Mouse (Mus musculus) E14TG2a.4 (cell line): Measurements from ENCODE around the gene Hist1h4f.
A peak's percentile ranks its signal among the peaks of the same experiment; 100 is the strongest.
"Not testable (repeated sequence)": the region's sequence is repeated elsewhere in the genome, so short reads cannot be mapped to it uniquely, and the experiment has no call there.

Experiments
- H3K27me3 ChIP-seq: 2 replicates; pipeline ENCODE4 v1.6.1; 2014; ENCODE audit warnings: low read length, control low read depth; ENCODE audit not compliant: insufficient read depth
- H3K36me3 ChIP-seq: 2 replicates; pipeline ENCODE4 v1.6.1; 2014; ENCODE audit warnings: low read length, control low read depth; ENCODE audit not compliant: insufficient read depth
- H3K4me1 ChIP-seq: replicated peaks from 2 replicates; pipeline ENCODE4 v1.6.1; 2014; ENCODE audit warnings: low read depth, low read length, control low read depth
- H3K4me3 ChIP-seq: replicated peaks from 2 replicates; pipeline ENCODE4 v1.5.1; 2014; ENCODE audit warnings: mild to moderate bottlenecking, low read length
- H3K9me3 ChIP-seq: 2 replicates; pipeline ENCODE4 v1.6.1; 2014; ENCODE audit warnings: low read length, control low read depth
- CTCF ChIP-seq: conservative IDR thresholded peaks from 2 replicates; pipeline ENCODE4 v1.5.1; 2014; ENCODE audit warnings: low read length
- NANOG ChIP-seq: IDR thresholded peaks from 2 replicates; pipeline ENCODE4 v1.6.1; 2014; ENCODE audit warnings: borderline replicate concordance, low read length, mixed read lengths
- POU5F1 ChIP-seq: IDR thresholded peaks from 2 replicates; pipeline ENCODE4 v1.6.1; 2014; ENCODE audit warnings: low read length, borderline replicate concordance

The Hist1h4f gene

DNA sequence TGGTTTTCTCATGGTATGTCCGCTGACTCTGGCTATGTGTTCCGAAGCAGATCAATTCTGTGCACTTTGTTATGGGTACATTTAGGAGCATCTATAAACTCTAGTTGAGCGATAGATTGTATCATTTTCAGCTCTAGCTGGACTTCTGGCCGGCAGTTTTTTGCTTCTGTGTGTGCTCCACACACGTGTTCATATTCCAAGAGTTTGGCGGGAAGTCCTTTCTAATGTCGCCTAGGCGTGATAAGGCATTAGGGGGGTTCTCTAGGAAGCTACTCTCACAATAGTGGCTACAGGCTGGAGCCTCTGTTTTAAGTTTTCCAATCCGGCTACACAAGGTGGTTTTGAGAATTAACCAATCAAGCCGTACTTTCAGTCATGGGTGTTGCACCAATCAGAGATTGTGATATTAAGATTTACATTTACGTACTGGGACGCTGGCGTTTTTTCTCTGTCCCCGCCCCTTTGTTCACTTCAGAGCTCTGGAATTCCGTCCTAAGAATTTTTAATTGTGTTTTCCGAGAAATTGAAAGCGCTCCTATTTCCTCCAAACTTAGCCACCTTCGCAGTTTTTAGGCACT, 4.5 kb upstream of the Hist1h4f start:
- peak overlapping the region; percentile 78 for H3K4me3 ChIP-seq
- no peaks in the 10 kb centered on the region for H3K36me3 ChIP-seq
- H3K4me1 ChIP-seq: peaks cover 28% of the 10 kb centered on the region
- no peaks in the 10 kb centered on the region for H3K27me3 ChIP-seq
- TF ChIP-seq POU5F1 (no peak), CTCF (no peak)
- H3K9me3 ChIP-seq: no peaks in the 10 kb centered on the region

DNA sequence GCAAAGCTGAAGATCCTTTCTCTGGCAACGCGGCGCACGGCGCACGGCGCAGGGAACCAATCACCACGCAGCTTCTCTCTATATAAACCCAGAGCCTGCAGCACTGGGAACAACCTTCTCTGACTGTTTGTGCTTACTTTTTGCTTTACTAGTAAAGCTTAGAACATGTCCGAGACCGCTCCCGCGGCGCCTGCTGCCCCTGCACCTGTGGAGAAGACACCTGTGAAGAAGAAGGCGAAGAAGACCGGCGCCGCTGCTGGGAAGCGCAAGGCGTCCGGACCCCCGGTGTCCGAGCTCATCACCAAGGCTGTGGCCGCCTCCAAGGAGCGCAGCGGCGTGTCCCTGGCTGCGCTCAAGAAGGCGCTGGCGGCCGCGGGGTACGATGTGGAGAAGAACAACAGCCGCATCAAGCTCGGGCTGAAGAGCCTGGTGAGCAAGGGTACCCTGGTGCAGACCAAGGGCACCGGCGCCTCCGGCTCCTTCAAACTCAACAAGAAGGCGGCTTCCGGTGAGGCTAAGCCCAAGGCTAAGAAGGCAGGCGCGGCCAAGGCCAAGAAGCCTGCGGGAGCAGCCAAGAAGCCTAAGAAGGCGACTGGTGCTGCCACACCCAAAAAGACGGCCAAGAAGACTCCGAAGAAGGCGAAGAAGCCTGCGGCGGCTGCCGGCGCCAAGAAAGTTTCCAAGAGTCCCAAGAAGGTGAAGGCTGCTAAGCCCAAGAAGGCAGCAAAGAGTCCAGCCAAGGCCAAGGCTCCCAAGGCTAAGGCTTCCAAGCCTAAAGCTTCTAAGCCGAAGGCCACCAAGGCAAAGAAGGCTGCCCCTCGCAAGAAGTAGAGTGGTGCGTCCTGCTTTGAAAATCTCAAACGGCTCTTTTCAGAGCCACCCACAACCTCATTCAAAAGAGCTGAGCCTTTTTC, 3.7 kb upstream of the Hist1h4f start:
- H3K27me3 ChIP-seq: no peaks in the 10 kb centered on the region
- no peaks in the 10 kb centered on the region for H3K36me3 ChIP-seq
- no peaks in the 10 kb centered on the region for H3K9me3 ChIP-seq
- H3K4me3 ChIP-seq: peak overlapping the region; percentile 78
- peaks cover 29% of the 10 kb centered on the region for H3K4me1 ChIP-seq
- TF ChIP-seq POU5F1: no peak

DNA sequence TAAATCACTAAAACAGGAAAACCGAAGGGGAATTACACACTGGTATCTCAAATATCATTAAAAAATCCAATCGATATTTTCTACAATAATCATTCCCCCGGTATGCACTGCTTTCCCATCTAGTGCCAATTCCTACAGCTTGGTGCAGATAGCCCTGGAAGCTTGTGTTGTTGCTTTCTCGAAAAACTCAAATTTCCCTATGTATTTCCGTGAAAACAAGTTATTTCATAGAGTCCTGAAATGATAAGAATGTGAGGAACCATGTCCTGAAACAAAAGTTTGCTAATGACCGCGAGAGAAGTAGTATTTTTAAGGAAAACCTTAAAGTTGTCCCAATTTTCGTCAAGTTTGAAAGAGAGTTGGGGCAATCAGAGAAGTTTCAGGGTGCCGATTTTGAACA, 2.9 kb upstream of the Hist1h4f start:
- Histone ChIP-seq H3K36me3 (no peaks in the 10 kb centered on the region), H3K4me3 (peak overlapping the region; percentile 78), H3K4me1 (peaks cover 30% of the 10 kb centered on the region), H3K9me3 (no peaks in the 10 kb centered on the region), H3K27me3 (no peaks in the 10 kb centered on the region)
- TF ChIP-seq CTCF: no peak
- no peak for TF ChIP-seq NANOG
- no peak for TF ChIP-seq POU5F1

GRCm38 (mm10) chr13:23552962-23553361, 1.5 kb upstream of the Hist1h4f start, which contains the start of gene Hist1h1d:
TSS of gene Hist1h1d (plus strand) at chr13:23553262.
- TF ChIP-seq CTCF (no peak), POU5F1 (no peak), NANOG (no peak)

GRCm38 (mm10) chr13:23551931-23552914, 775 bp upstream of the Hist1h4f start:
- H3K9me3 ChIP-seq: no peaks in the 10 kb centered on the region

More at GRCm38 (mm10) chr13:23552962-23553361, 1.5 kb upstream of the Hist1h4f start, which contains the start of gene Hist1h1d:
- Histone ChIP-seq H3K36me3 (no peaks in the 10 kb centered on the region), H3K4me3 (peak within 1 kb of the TSS; percentile 75), H3K9me3 (no peaks in the 10 kb centered on the region), H3K27me3 (no peaks in the 10 kb centered on the region), H3K4me1 (peaks cover 30% of the 10 kb centered on the region)

GRCm38 (mm10) chr13:23550761-23551145, 695 bp downstream of the Hist1h4f start:
- H3K9me3 ChIP-seq: no peaks in the 10 kb centered on the region
- TF ChIP-seq CTCF (no peak), NANOG (no peak), POU5F1 (no peak)
- no peaks in the 10 kb centered on the region for H3K36me3 ChIP-seq
- H3K27me3 ChIP-seq: no peaks in the 10 kb centered on the region
- H3K4me1 ChIP-seq: peaks cover 29% of the 10 kb centered on the region
- peak overlapping the region; percentile 75 for H3K4me3 ChIP-seq

More at GRCm38 (mm10) chr13:23551931-23552914, 775 bp upstream of the Hist1h4f start:
- Histone ChIP-seq H3K36me3 (no peaks in the 10 kb centered on the region), H3K27me3 (no peaks in the 10 kb centered on the region), H3K4me1 (peaks cover 27% of the 10 kb centered on the region), H3K4me3 (peak overlapping the region; percentile 75)
- TF ChIP-seq POU5F1 (no peak), NANOG (no peak), CTCF (no peak)

- Histone ChIP-seq H3K27me3 (no peaks in the 10 kb centered on the region), H3K9me3 (no peaks in the 10 kb centered on the region), H3K36me3 (no peaks in the 10 kb centered on the region), H3K4me1 (peaks cover 23% of the 10 kb centered on the region), H3K4me3 (no peak overlapping the region)
- TF ChIP-seq CTCF (no peak), NANOG (no peak), POU5F1 (no peak)
Observed at GRCm38 (mm10) chr13:23546694-23547093, 4.8 kb downstream of the Hist1h4f start.

DNA sequence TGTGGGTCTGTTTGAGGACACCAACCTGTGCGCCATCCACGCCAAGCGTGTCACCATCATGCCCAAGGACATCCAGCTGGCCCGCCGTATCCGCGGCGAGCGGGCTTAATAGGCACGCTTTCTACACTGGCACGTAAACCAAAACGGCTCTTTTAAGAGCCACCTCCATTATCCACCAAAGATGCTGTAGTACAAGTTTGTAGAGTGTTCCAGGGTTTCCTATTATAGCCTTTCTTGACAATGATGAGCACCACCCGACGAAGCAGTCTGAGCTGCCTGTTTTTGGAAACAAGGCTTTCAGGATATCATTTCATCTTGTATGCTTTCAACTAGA, 6.7 kb downstream of the Hist1h4f start:
- not testable (repeated sequence) for H3K9me3 ChIP-seq, H3K27me3 ChIP-seq, H3K36me3 ChIP-seq
- H3K4me1 ChIP-seq: peaks cover 18% of the 10 kb centered on the region
- H3K4me3 ChIP-seq: peak overlapping the region; percentile 74
